Mouse (Mus musculus) CH12.LX (cell line): ENCODE data around the gene Apmap.
"Not testable (repeated sequence)": the region's sequence is repeated elsewhere in the genome, so short reads cannot be mapped to it uniquely, and the experiment has no call there.

Experiments
- ELF1 ChIP-seq: IDR thresholded peaks from 2 replicates; pipeline ENCODE4 v1.6.1; 2014; ENCODE audit warnings: low read depth, mild to moderate bottlenecking, inconsistent platforms, low read length, improper control_type of control experiment
- HCFC1 ChIP-seq: IDR thresholded peaks from 2 replicates; pipeline ENCODE4 v1.6.1; 2012; ENCODE audit warnings: low read depth, mild to moderate bottlenecking, inconsistent platforms, low read length, improper control_type of control experiment
- MAFK ChIP-seq: IDR thresholded peaks from 2 replicates; pipeline ENCODE4 v1.6.1; 2011; ENCODE audit warnings: low read length, improper control_type of control experiment; ENCODE audit not compliant: insufficient replicate concordance
- POLR2A ChIP-seq: IDR thresholded peaks from 2 replicates; pipeline ENCODE4 v1.6.1; 2011; ENCODE audit warnings: low read depth, mild to moderate bottlenecking, improper control_type of control experiment, low read length
- USF2 ChIP-seq: conservative IDR thresholded peaks from 2 replicates; pipeline ENCODE4 v1.6.1; 2011; ENCODE audit warnings: low read depth, low read length, improper control_type of control experiment
- ZKSCAN1 ChIP-seq: IDR thresholded peaks from 2 replicates; pipeline ENCODE4 v1.6.1; 2012; ENCODE audit warnings: low read depth, inconsistent platforms, low read length, improper control_type of control experiment, borderline replicate concordance
- ZNF384 ChIP-seq: IDR thresholded peaks from 2 replicates; pipeline ENCODE4 v1.6.1; 2012; ENCODE audit warnings: low read depth, low read length, improper control_type of control experiment, inconsistent platforms

DNA sequence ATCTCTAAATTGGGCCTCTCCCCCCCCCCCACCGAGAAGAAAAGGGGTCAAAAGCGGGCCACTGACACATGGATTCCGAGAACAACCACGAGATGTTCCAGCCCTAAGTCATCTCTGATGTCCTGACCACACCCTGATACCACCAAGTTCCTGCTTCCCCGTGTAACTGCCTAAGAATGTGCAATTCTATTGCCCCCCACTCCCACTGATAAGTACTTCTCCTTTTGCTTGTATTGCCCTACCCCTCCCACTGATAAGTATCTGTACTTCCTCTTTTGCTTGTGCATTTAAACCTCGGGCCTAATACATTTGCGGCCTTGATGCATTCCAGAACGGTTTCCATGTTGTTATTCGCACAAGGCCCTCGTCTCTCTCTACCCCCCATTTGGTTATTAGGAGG lies 58.8 kb downstream of the Apmap start:
- not testable (repeated sequence) for TF ChIP-seq USF2, ZKSCAN1, MAFK, ELF1, HCFC1, ZNF384, POLR2A
